Mouse (Mus musculus) embryonic facial prominence, embryonic 11.5 days (tissue): ENCODE results near the gene Cep128. TPM values are rescaled to one million over a fixed set of nuclear protein-coding genes. Genes with fewer than 3 reads are reported as not detected.

Experiments used
- ATAC-seq: fragments of 200-750 bp; cut with Nextera tagmentation; replicated peaks from 2 replicates; pipeline ENCODE4 v1.8.0; 2017; ENCODE audit warnings: low read depth; ENCODE audit not compliant: insufficient number of reproducible peaks, low FRiP score, low TSS enrichment
- DNase-seq: peaks from one replicate; pipeline ENCODE4 v3.0.0-alpha.2; 2015; ENCODE audit warnings: low spot score
- H3K27ac ChIP-seq: fragments of 300-500 bp; sonication (generic); replicated peaks from 2 replicates; pipeline ENCODE4 v1.5.1; 2014; ENCODE audit warnings: mild to moderate bottlenecking, low read depth, low read length, control low read depth
- H3K27me3 ChIP-seq: fragments of 300-500 bp; sonication (generic); 2 replicates; pipeline ENCODE4 v1.6.1; 2014; ENCODE audit warnings: mild to moderate bottlenecking, low read length, moderate library complexity, mixed read lengths; ENCODE audit not compliant: control insufficient read depth, insufficient read depth
- H3K36me3 ChIP-seq: fragments of 300-500 bp; sonication (generic); replicated peaks from 2 replicates; pipeline ENCODE4 v1.6.1; 2014; ENCODE audit warnings: low read depth, mild to moderate bottlenecking, low read length, moderate library complexity, mixed read lengths; ENCODE audit not compliant: control insufficient read depth, insufficient read depth
- H3K4me1 ChIP-seq: fragments of 300-500 bp; sonication (generic); 2 replicates; pipeline ENCODE4 v1.6.1; 2014; ENCODE audit warnings: low read length, mixed read lengths; ENCODE audit not compliant: control insufficient read depth, insufficient read depth
- H3K4me2 ChIP-seq: fragments of 300-500 bp; sonication (generic); 2 replicates; pipeline ENCODE4 v1.6.1; 2014; ENCODE audit warnings: low read depth, mild to moderate bottlenecking, control low read depth, low read length, moderate library complexity
- H3K4me3 ChIP-seq: fragments of 300-500 bp; sonication (generic); 2 replicates; pipeline ENCODE4 v1.5.1; 2014; ENCODE audit warnings: low read depth, low read length, control low read depth
- H3K9ac ChIP-seq: fragments of 300-500 bp; sonication (generic); replicated peaks from 2 replicates; pipeline ENCODE4 v1.6.1; 2014; ENCODE audit warnings: mild to moderate bottlenecking, control low read depth, low read length
- H3K9me3 ChIP-seq: fragments of 300-500 bp; sonication (generic); replicated peaks from 2 replicates; pipeline ENCODE4 v1.6.1; 2016; ENCODE audit warnings: mild to moderate bottlenecking, low read length, inconsistent platforms, mixed read lengths; ENCODE audit not compliant: control insufficient read depth
- whole genome bisulfite sequencing: fragments of 180-500 bp; shearing (Covaris S2); extraction: QIAGEN DNeasy Blood & Tissue Kit; methylation state at CpG from one replicate; pipeline ENCODE4 v1.1.7; 2014; 5-methylcytosine and 5-hydroxymethylcytosine counted together
- polyA plus RNA-seq: library from polyadenylated mRNA; unstranded; fragments of >200 nt; fragmentation: Nextera tagmentation; extraction: Ambion mirVana; gene quantifications from 2 replicates; pipeline ENCODE4 v1.2.1, GENCODE M21; 2014

Gene Cep128
- polyA plus RNA-seq, 1 experiment from 2014 or later: 10.8 TPM

DNA sequence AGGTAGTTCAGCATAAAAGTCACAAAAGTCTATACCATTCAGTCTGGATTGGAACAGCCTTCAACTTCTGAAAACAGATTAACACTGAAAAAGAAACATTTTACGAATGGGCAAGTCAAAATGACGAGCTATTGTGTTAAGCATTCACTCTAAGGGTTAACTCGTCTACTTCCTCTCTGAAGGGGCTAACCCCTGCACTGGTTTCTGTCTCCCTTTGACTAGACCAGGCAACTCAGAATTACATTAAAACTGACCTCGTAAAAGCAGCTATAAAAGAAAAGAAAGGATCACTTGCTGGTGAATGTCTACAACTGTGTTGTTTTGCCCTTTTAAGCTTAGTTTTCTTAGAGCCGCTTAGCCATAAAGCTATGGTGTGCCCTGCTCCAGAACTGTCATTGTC, 79.2 kb downstream of the Cep128 start:
- Histone ChIP-seq H3K4me2 (no peak overlapping the region), H3K36me3 (no peaks in the 10 kb centered on the region), H3K4me1 (no peaks in the 10 kb centered on the region), H3K4me3 (no peak overlapping the region), H3K27me3 (no peaks in the 10 kb centered on the region), H3K9me3 (no peaks in the 10 kb centered on the region), H3K27ac (no peak overlapping the region), H3K9ac (no peak overlapping the region)
- DNase-seq (no peak), ATAC-seq (no peak)
- 71% methylated on average over 5 of the region's 5 CpGs for WGBS

GRCm38 (mm10) chr12:91298700-91299099, 85.5 kb downstream of the Cep128 start:
- Histone ChIP-seq H3K9me3 (no peaks in the 10 kb centered on the region), H3K9ac (no peak overlapping the region), H3K4me1 (no peaks in the 10 kb centered on the region), H3K27ac (no peak overlapping the region), H3K4me2 (no peak overlapping the region), H3K27me3 (no peaks in the 10 kb centered on the region), H3K4me3 (no peak overlapping the region), H3K36me3 (no peaks in the 10 kb centered on the region)
- WGBS: 95% methylated on average over 6 of the region's 6 CpGs
- ATAC-seq: no peak
- DNase-seq: no peak

GRCm38 (mm10) chr12:91295870-91296269, 88.3 kb downstream of the Cep128 start:
- H3K4me1 ChIP-seq: no peaks in the 10 kb centered on the region
- H3K27ac ChIP-seq: no peak overlapping the region
- H3K27me3 ChIP-seq: no peaks in the 10 kb centered on the region
- no peak overlapping the region for H3K9ac ChIP-seq
- WGBS: 88% methylated on average over 7 of the region's 7 CpGs
- no peaks in the 10 kb centered on the region for H3K36me3 ChIP-seq
- H3K4me2 ChIP-seq: no peak overlapping the region
- H3K4me3 ChIP-seq: no peak overlapping the region
- no peak for ATAC-seq
- no peak for DNase-seq
- no peaks in the 10 kb centered on the region for H3K9me3 ChIP-seq

DNA sequence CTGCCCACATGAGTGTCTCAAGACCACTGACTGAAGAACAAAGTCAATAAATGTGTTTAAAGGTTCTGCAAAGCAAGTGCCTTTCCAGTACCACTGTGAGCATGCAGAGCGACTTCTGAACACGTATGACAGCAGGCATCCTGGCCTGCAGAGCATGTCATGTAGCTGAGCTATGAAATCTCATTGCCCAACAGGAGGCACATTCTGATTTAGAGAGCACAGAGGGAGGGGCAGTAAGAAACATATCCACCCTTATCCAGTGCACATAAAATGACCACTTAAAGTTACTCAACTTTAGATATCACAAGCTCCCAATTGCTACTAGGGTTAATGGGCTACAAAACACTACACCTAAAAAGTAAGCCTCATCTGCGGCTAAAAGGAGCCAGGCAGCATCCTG, 88.8 kb downstream of the Cep128 start:
- ATAC-seq (no peak), DNase-seq (no peak)
- H3K4me3 ChIP-seq: no peak overlapping the region
- H3K9me3 ChIP-seq: no peaks in the 10 kb centered on the region
- no peaks in the 10 kb centered on the region for H3K27me3 ChIP-seq
- no peaks in the 10 kb centered on the region for H3K4me1 ChIP-seq
- H3K27ac ChIP-seq: no peak overlapping the region
- H3K36me3 ChIP-seq: no peaks in the 10 kb centered on the region
- H3K9ac ChIP-seq: no peak overlapping the region
- WGBS: 94% methylated on average over 3 of the region's 3 CpGs
- H3K4me2 ChIP-seq: no peak overlapping the region

GRCm38 (mm10) chr12:91273936-91274335, 110.3 kb downstream of the Cep128 start:
- Histone ChIP-seq H3K9ac (no peak overlapping the region), H3K27me3 (no peaks in the 10 kb centered on the region), H3K27ac (no peak overlapping the region), H3K4me3 (no peak overlapping the region), H3K4me2 (no peak overlapping the region), H3K4me1 (no peaks in the 10 kb centered on the region), H3K9me3 (no peaks in the 10 kb centered on the region), H3K36me3 (no peaks in the 10 kb centered on the region)
- ATAC-seq: no peak
- 92% methylated on average over 2 of the region's 2 CpGs for WGBS
- DNase-seq: no peak

- H3K4me3 ChIP-seq: no peak overlapping the region
- DNase-seq (no peak), ATAC-seq (no peak)
- H3K36me3 ChIP-seq: no peaks in the 10 kb centered on the region
- no peaks in the 10 kb centered on the region for H3K9me3 ChIP-seq
- no peaks in the 10 kb centered on the region for H3K27me3 ChIP-seq
- H3K9ac ChIP-seq: no peak overlapping the region
- no peak overlapping the region for H3K27ac ChIP-seq
- H3K4me1 ChIP-seq: no peaks in the 10 kb centered on the region
- 92% methylated on average over 2 of the region's 2 CpGs for WGBS
- no peak overlapping the region for H3K4me2 ChIP-seq
Measured at GRCm38 (mm10) chr12:91269634-91270033, 114.6 kb downstream of the Cep128 start.

DNA sequence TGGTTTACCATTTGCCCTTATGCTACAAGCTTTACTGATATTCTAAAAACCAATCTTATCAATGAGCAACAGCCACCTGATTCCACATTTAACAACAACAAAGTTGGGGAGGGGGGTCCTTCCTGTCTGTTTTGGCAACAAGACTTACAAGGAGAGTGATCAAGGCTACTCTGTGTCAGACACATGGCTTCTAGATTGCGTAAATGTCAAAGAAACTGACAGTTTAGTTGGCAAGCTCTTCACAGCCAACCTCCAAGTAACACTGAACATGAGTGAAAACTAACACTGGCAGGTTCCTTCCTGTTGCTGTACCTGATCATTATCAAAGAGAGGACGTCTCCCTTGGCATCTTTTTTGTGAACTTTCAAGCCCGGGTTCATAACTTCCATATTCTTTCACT, 115.2 kb downstream of the Cep128 start:
- Histone ChIP-seq H3K27me3 (no peaks in the 10 kb centered on the region), H3K36me3 (no peaks in the 10 kb centered on the region), H3K9ac (no peak overlapping the region), H3K9me3 (no peaks in the 10 kb centered on the region), H3K4me2 (no peak overlapping the region), H3K27ac (no peak overlapping the region), H3K4me3 (no peak overlapping the region), H3K4me1 (no peaks in the 10 kb centered on the region)
- DNase-seq (no peak), ATAC-seq (no peak)
- 83% methylated on average over 3 of the region's 3 CpGs for WGBS

GRCm38 (mm10) chr12:91266014-91266413, 118.2 kb downstream of the Cep128 start:
- Histone ChIP-seq H3K27me3 (no peaks in the 10 kb centered on the region), H3K4me1 (no peaks in the 10 kb centered on the region), H3K4me2 (no peak overlapping the region), H3K9ac (no peak overlapping the region), H3K9me3 (no peaks in the 10 kb centered on the region), H3K27ac (no peak overlapping the region), H3K4me3 (no peak overlapping the region), H3K36me3 (no peaks in the 10 kb centered on the region)
- ATAC-seq (no peak), DNase-seq (no peak)
- 90% methylated on average over 2 of the region's 2 CpGs for WGBS
